ENCODE assay signal across 21 mouse cellular contexts in genomic region chr14:51789196-51789595, GRCm38 (mm10). TPM values are rescaled to one million over a fixed set of nuclear protein-coding genes. Genes with fewer than 3 reads are reported as not detected.
A peak's percentile ranks its signal among the peaks of the same experiment; 100 is the strongest.
DNase-seq lines count a peak whose midpoint lies in the region; ATAC-seq and TF ChIP-seq lines count a peak whose summit lies in the region.
"Had no signal": no experiment of that assay in that cellular context is flagged by ENCODE, and none has a peak within 500 bp of the region (broad histone marks: within the 10 kb centered on the region; RNA-seq: fewer than 3 reads in every experiment).

No protein-coding gene starts in this region.

- no peaks in the 10 kb centered on the region for H3K27me3 ChIP-seq in liver, postnatal 0 days (ENCODE audit: insufficient read depth, low read length)
- no peaks in the 10 kb centered on the region for H3K27me3 ChIP-seq in liver, embryonic 12.5 days (replicated peaks)
- H3K27me3 ChIP-seq in E14TG2a.4 (ENCODE audit: insufficient read depth, low read length) (no peaks in the 10 kb centered on the region), Patski (no peaks in the 10 kb centered on the region)
- H3K27me3 ChIP-seq: forebrain, embryonic 13.5 days; hindbrain, embryonic 13.5 days; liver, embryonic 13.5 days had no signal

- no peak overlapping the region for H3K27ac ChIP-seq in liver, postnatal 0 days (ENCODE audit: low read depth)
- H3K27ac ChIP-seq in liver, embryonic 12.5 days = no peak overlapping the region
- H3K27ac ChIP-seq: forebrain, embryonic 13.5 days; hindbrain, embryonic 13.5 days; liver, embryonic 13.5 days had no signal

- no peak overlapping the region for H3K4me3 ChIP-seq in liver, postnatal 0 days (ENCODE audit: low read depth, low read length)
- no peak overlapping the region for H3K4me3 ChIP-seq in liver, embryonic 12.5 days
- H3K4me3 ChIP-seq in E14TG2a.4 (replicated peaks; ENCODE audit: low read length) = no peak overlapping the region
- H3K4me3 ChIP-seq: forebrain, embryonic 13.5 days; hindbrain, embryonic 13.5 days; liver, embryonic 13.5 days had no signal

- no peak for ATAC-seq in liver, postnatal 0 days
- no peak for ATAC-seq in liver, embryonic 12.5 days
- ATAC-seq in Patski = no peak
- ATAC-seq: forebrain, embryonic 13.5 days; midbrain, embryonic 16.5 days had no signal

- no peaks in the 10 kb centered on the region for H3K4me1 ChIP-seq in liver, postnatal 0 days (ENCODE audit: insufficient read depth)
- no peaks in the 10 kb centered on the region for H3K4me1 ChIP-seq in liver, embryonic 12.5 days
- peaks cover 5% of the 10 kb centered on the region for H3K4me1 ChIP-seq in E14TG2a.4 (replicated peaks; ENCODE audit: low read depth, low read length)
- H3K4me1 ChIP-seq: forebrain, embryonic 13.5 days; liver, embryonic 13.5 days had no signal

- TF ChIP-seq EP300 in liver, postnatal 0 days (IDR thresholded peaks at IDR 0.05; ENCODE audit: low read depth) = no peak

- POLR2A ChIA-PET in Patski (lab: Charles Lee) = no interaction called here

- H3K4me2 ChIP-seq in liver, postnatal 0 days (ENCODE audit: low read depth, low read length) = no peak overlapping the region
- no peak overlapping the region for H3K4me2 ChIP-seq in liver, embryonic 12.5 days
- H3K4me2 ChIP-seq: forebrain, embryonic 13.5 days; hindbrain, embryonic 13.5 days; liver, embryonic 13.5 days had no signal

- no peak overlapping the region for H3K9ac ChIP-seq in liver, postnatal 0 days (replicated peaks)
- H3K9ac ChIP-seq in liver, embryonic 12.5 days = no peak overlapping the region
- H3K9ac ChIP-seq: forebrain, embryonic 13.5 days; hindbrain, embryonic 13.5 days; liver, embryonic 13.5 days had no signal

- no peaks in the 10 kb centered on the region for H3K9me3 ChIP-seq in liver, postnatal 0 days (ENCODE audit: low read length)
- no peaks in the 10 kb centered on the region for H3K9me3 ChIP-seq in liver, embryonic 12.5 days (replicated peaks)
- H3K9me3 ChIP-seq in E14TG2a.4 (ENCODE audit: low read length) = peaks cover 12% of the 10 kb centered on the region
- H3K9me3 ChIP-seq: forebrain, embryonic 13.5 days; hindbrain, embryonic 13.5 days; liver, embryonic 13.5 days had no signal

- 60% methylated on average over 2 of the region's 2 CpGs for WGBS in liver, postnatal 0 days (ENCODE audit: insufficient replicate concordance)
- 55% methylated on average over 2 of the region's 2 CpGs for WGBS in liver, embryonic 12.5 days (ENCODE audit: insufficient replicate concordance)

- in situ Hi-C loops in Patski (cut with MboI; ENCODE audit: low pct_unique_long_range_greater_than_20kb) = no loop called here

- peak; percentile 25 for TF ChIP-seq CTCF in liver, postnatal 0 days (IDR thresholded peaks at IDR 0.05; ENCODE audit: low read depth)
- TF ChIP-seq CTCF in E14TG2a.4 (conservative IDR thresholded peaks at IDR 0.05; ENCODE audit: low read length) = peak; percentile 29
- peak; percentile 46 for TF ChIP-seq CTCF in Patski (IDR thresholded peaks at IDR 0.05)

- no peaks in the 10 kb centered on the region for H3K36me3 ChIP-seq in liver, postnatal 0 days (replicated peaks; ENCODE audit: insufficient read depth, low read length)
- no peaks in the 10 kb centered on the region for H3K36me3 ChIP-seq in liver, embryonic 12.5 days
- H3K36me3 ChIP-seq in E14TG2a.4 (ENCODE audit: insufficient read depth, low read length) = no peaks in the 10 kb centered on the region
- H3K36me3 ChIP-seq: hindbrain, embryonic 13.5 days; liver, embryonic 13.5 days had no signal

- CTCF ChIA-PET in Patski (lab: Charles Lee) = interaction anchor here (1.3 kb wide), 1 partner anchor 73 kb away, joined by 3 read pairs; no protein-coding TSS in a partner anchor

- DNase-seq in liver, postnatal 0 days = no peak
- no peak for DNase-seq in Patski (ENCODE audit: low read depth, low spot score)
- peak; percentile 26 for DNase-seq in naive thymus-derived CD4-positive, alpha-beta T cell, adult 2 months (ENCODE audit: low read depth)
- DNase-seq in right cerebral cortex, postnatal 10 days (ENCODE audit: low spot score in 2 of 2) = no peak
- DNase-seq in frontal cortex, postnatal 36 days (ENCODE audit: low spot score in 2 of 2) = no peak
- DNase-seq: cerebellum, adult 8-10 months; heart, adult 18-20 months; heart, postnatal 10 days; kidney, adult 18-20 months; kidney, postnatal 4 days; left cerebral cortex, postnatal 4 days; liver, embryonic 13.5 days; lung, postnatal 36 days had no signal

RNA-seq across cellular contexts. Expression of gene AY358078, which starts 10.7 kb away (rescaled TPM):
- polyA plus RNA-seq in liver, postnatal 0 days (2015; fragmentation: Nextera tagmentation; extraction: Ambion mirVana) = not detected in 2 replicates
- polyA plus RNA-seq in liver, embryonic 12.5 days (2016; fragmentation: Nextera tagmentation; extraction: Ambion mirVana) = not detected in 2 replicates
- polyA plus RNA-seq in Patski (2021) = not detected
- polyA plus RNA-seq: forebrain, embryonic 13.5 days; hindbrain, embryonic 13.5 days; liver, embryonic 13.5 days; midbrain, embryonic 16.5 days; neural tube, embryonic 11.5 days; stomach, embryonic 14.5 days; thymus, postnatal 0 days had no signal

RNA-seq across cellular contexts. Expression of gene Ang4, which starts 15.8 kb away (rescaled TPM):
- not detected in 2 replicates for polyA plus RNA-seq in liver, postnatal 0 days (2015; fragmentation: Nextera tagmentation; extraction: Ambion mirVana)
- polyA plus RNA-seq in liver, embryonic 12.5 days (2016; fragmentation: Nextera tagmentation; extraction: Ambion mirVana) = not detected in 2 replicates
- not detected for polyA plus RNA-seq in Patski (2021)
- polyA plus RNA-seq: forebrain, embryonic 13.5 days; hindbrain, embryonic 13.5 days; liver, embryonic 13.5 days; midbrain, embryonic 16.5 days; neural tube, embryonic 11.5 days; stomach, embryonic 14.5 days had no signal
